Mouse (Mus musculus) Patski (cell line): ENCODE data around the gene Akirin2. TPM values are rescaled to one million over a fixed set of nuclear protein-coding genes. Genes with fewer than 3 reads are reported as not detected.
"Not testable (repeated sequence)": the region's sequence is repeated elsewhere in the genome, so short reads cannot be mapped to it uniquely, and the experiment has no call there.

ENCODE experiments used
- ATAC-seq: fragments of 100-300 bp; one replicate; pipeline ENCODE4 v1.8.0; 2021
- CTCF ChIA-PET: fragments of 350-600 bp; sonication (Branson Sonifier 250); formaldehyde crosslinking; loops from one replicate; lab custom pipeline; 2022; ENCODE audit warnings: inconsistent platforms; lab: Charles Lee
- POLR2A ChIA-PET: fragments of 350-600 bp; sonication (Branson Sonifier 250); formaldehyde crosslinking; loops from one replicate; lab custom pipeline; 2022; ENCODE audit warnings: antibody characterized with exemption, inconsistent platforms; lab: Charles Lee
- DNase-seq: peaks from one replicate; pipeline ENCODE4 v3.0.0-alpha.2; 2011; ENCODE audit warnings: low read depth, low spot score
- H3K27me3 ChIP-seq: fragments of 371-371 bp; one replicate; pipeline ENCODE4 v1.5.1; 2021
- CTCF ChIP-seq: fragments of 100-300 bp; IDR thresholded peaks from one replicate; pipeline ENCODE4 v1.5.1; 2021
- in situ Hi-C: fragments of 300-500 bp; cut with MboI; formaldehyde crosslinking; loops from 3 replicates; pipeline ENCODE4 v1.11.1; 2018; ENCODE audit warnings: low pct_unique_long_range_greater_than_20kb, mixed read lengths
- polyA plus RNA-seq: library from polyadenylated mRNA; unstranded; gene quantifications from one replicate; pipeline ENCODE4 v1.2.3, GENCODE M21; 2021

Akirin2 gene
- polyA plus RNA-seq, 1 experiment from 2014 or later, result 51.0 TPM

GRCm38 (mm10) chr4:34551966-34552365, 1.2 kb downstream of the Akirin2 start:
- ChIA-PET CTCF (no interaction called here), POLR2A (no interaction called here)
- H3K27me3 ChIP-seq, result no peaks in the 10 kb centered on the region
- in situ Hi-C loops, result no loop called here
- DNase-seq (no peak), ATAC-seq (no peak)
- TF ChIP-seq CTCF, result no peak

GRCm38 (mm10) chr4:34554596-34554995, 3.9 kb downstream of the Akirin2 start:
- TF ChIP-seq CTCF, result no peak
- ChIA-PET CTCF (interaction anchor here (0.8 to 2.6 kb wide), 3 partner anchors 9 to 151 kb away, joined by 3 to 7 read pairs (median 4); no protein-coding TSS in a partner anchor), POLR2A (no interaction called here)
- ATAC-seq (no peak), DNase-seq (no peak)
- no peaks in the 10 kb centered on the region for H3K27me3 ChIP-seq
- in situ Hi-C loops, result no loop called here

GRCm38 (mm10) chr4:34555604-34556003, 4.9 kb downstream of the Akirin2 start:
- in situ Hi-C loops, result no loop called here

GRCm38 (mm10) chr4:34556183-34556582, 5.4 kb downstream of the Akirin2 start:
- no peak for TF ChIP-seq CTCF
- in situ Hi-C loops, result no loop called here
- ATAC-seq, result no peak
- CTCF ChIA-PET, result interaction anchor here (2.6 kb wide), 1 partner anchor 17 kb away, joined by 7 read pairs; no protein-coding TSS in a partner anchor
- H3K27me3 ChIP-seq, result no peaks in the 10 kb centered on the region
- POLR2A ChIA-PET, result no interaction called here
- DNase-seq, result no peak

More at GRCm38 (mm10) chr4:34555604-34556003, 4.9 kb downstream of the Akirin2 start:
- TF ChIP-seq CTCF, result no peak
- DNase-seq (no peak), ATAC-seq (no peak)
- POLR2A ChIA-PET, result no interaction called here
- H3K27me3 ChIP-seq, result no peaks in the 10 kb centered on the region
- CTCF ChIA-PET, result interaction anchor here (2.6 kb wide), 1 partner anchor 17 kb away, joined by 7 read pairs; no protein-coding TSS in a partner anchor

- DNase-seq (no peak), ATAC-seq (no peak)
- TF ChIP-seq CTCF, result peak; percentile 64
- H3K27me3 ChIP-seq, result no peaks in the 10 kb centered on the region
- POLR2A ChIA-PET, result no interaction called here
- in situ Hi-C loops, result no loop called here
- CTCF ChIA-PET, result interaction anchor here (1.9 kb wide), 1 partner anchor 16 kb away, joined by 4 read pairs; no protein-coding TSS in a partner anchor
Observed at GRCm38 (mm10) chr4:34560971-34561370, 10.2 kb downstream of the Akirin2 start.

GRCm38 (mm10) chr4:34566226-34566625, 15.5 kb downstream of the Akirin2 start:
- CTCF ChIA-PET, result interaction anchor here (1.5 kb wide), 1 partner anchor 20 kb away, joined by 3 read pairs; no protein-coding TSS in a partner anchor
- no peaks in the 10 kb centered on the region for H3K27me3 ChIP-seq
- POLR2A ChIA-PET, result no interaction called here
- DNase-seq (no peak), ATAC-seq (no peak)
- in situ Hi-C loops, result no loop called here
- TF ChIP-seq CTCF, result no peak

- in situ Hi-C loops, result no loop called here
- CTCF ChIA-PET, result interaction anchor here (2.4 kb wide), 1 partner anchor 18 kb away, joined by 7 read pairs; no protein-coding TSS in a partner anchor
- TF ChIP-seq CTCF, result no peak
- POLR2A ChIA-PET, result no interaction called here
- DNase-seq, result no peak
- no peaks in the 10 kb centered on the region for H3K27me3 ChIP-seq
- ATAC-seq, result no peak
Observed at GRCm38 (mm10) chr4:34572876-34573275, 22.1 kb downstream of the Akirin2 start.

GRCm38 (mm10) chr4:34577028-34577427, 26.3 kb downstream of the Akirin2 start:
- H3K27me3 ChIP-seq, result no peaks in the 10 kb centered on the region
- DNase-seq (no peak), ATAC-seq (no peak)
- peak; percentile 23 for TF ChIP-seq CTCF
- ChIA-PET CTCF (interaction anchor here (0.9 to 1.5 kb wide), 4 partner anchors 15 to 66 kb away, joined by 3 to 4 read pairs (median 4); no protein-coding TSS in a partner anchor), POLR2A (no interaction called here)
- in situ Hi-C loops, result no loop called here

- ATAC-seq (peak; percentile 60), DNase-seq (no peak)
- CTCF ChIA-PET, result no interaction called here
- POLR2A ChIA-PET, result no interaction called here
- H3K27me3 ChIP-seq, result no peaks in the 10 kb centered on the region
- no peak for TF ChIP-seq CTCF
- in situ Hi-C loops, result no loop called here
Observed at GRCm38 (mm10) chr4:34579215-34579614, 28.5 kb downstream of the Akirin2 start.

- in situ Hi-C loops, DNase-seq, ATAC-seq, CTCF ChIA-PET, H3K27me3 ChIP-seq, POLR2A ChIA-PET: not testable (repeated sequence)
Observed at GRCm38 (mm10) chr4:34581489-34581888, 30.8 kb downstream of the Akirin2 start.

- no peak for ATAC-seq
- in situ Hi-C loops, result no loop called here
- TF ChIP-seq CTCF, result no peak
- POLR2A ChIA-PET, result no interaction called here
- DNase-seq, result no peak
- CTCF ChIA-PET, result no interaction called here
- no peaks in the 10 kb centered on the region for H3K27me3 ChIP-seq
Observed at GRCm38 (mm10) chr4:34581990-34582389, 31.3 kb downstream of the Akirin2 start.
